Mouse (Mus musculus): ENCODE results near the gene Efcab5. TPM values are rescaled to one million over a fixed set of nuclear protein-coding genes. Genes with fewer than 3 reads are reported as not detected.

The Efcab5 gene
- polyA plus RNA-seq, 1 experiment from 2014 or later: 0.08 TPM

DNA sequence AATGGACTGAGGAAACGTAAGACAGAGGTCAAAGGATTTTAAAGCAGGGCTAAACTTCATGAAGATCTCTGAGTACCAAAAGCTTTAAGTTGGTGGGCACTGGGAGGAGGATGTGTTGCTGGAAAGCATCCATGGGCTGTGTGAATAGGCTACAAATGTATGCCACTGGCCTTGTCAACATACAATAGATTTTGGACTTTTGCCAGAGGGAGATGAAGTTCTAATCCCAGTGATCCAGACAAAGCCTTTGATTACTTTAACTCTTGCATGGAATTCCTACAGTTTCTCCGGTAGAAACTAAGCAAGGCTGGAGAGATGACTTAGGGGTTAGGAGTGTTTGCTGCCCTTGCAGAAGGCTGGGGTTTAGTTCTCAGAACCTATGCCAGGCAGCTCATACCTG lies 6.2 kb downstream of the Efcab5 start:
- WGBS (ENCODE audit: insufficient replicate concordance): 51% methylated on average over 2 of the region's 2 CpGs
- no peak overlapping the region for H3K4me2 ChIP-seq (ENCODE audit: low read depth, low read length)

DNA sequence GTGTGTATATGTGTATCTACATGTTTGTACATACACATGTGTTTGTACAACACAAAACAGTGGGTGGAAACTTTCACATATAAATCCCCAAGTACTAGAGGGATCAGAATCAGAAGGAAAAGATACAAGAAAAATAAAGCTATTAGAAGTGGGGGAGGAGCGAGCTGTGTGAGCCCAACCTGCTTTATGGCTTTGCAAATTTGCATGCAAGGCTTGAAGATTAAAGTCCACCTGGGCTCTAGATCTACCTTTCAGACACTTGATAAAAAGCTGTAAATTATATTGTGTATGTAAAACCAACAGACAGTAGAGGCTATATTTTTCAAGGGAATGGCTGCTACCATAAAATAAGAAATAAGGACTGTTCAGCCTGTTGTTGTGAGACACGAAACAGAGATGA lies 6.7 kb downstream of the Efcab5 start:
- Histone ChIP-seq H3K4me1 (ENCODE audit: control insufficient read depth, low read depth, low read length) (no peaks in the 10 kb centered on the region), H3K4me3 (ENCODE audit: low read depth, low read length) (no peak overlapping the region), H3K27me3 (ENCODE audit: control insufficient read depth, insufficient read depth, low read depth, low read length) (no peaks in the 10 kb centered on the region), H3K4me2 (ENCODE audit: low read depth, low read length) (no peak overlapping the region), H3K27ac (ENCODE audit: low read length) (no peak overlapping the region), H3K9ac (ENCODE audit: low read depth, low read length) (no peak overlapping the region), H3K9me3 (replicated peaks; ENCODE audit: control insufficient read depth, low read length) (no peaks in the 10 kb centered on the region), H3K36me3 (ENCODE audit: control insufficient read depth, insufficient read depth) (no peaks in the 10 kb centered on the region)
- ATAC-seq (ENCODE audit: low read depth): no peak
- WGBS (ENCODE audit: insufficient replicate concordance): 59% methylated on average over 2 of the region's 2 CpGs

More for the DNA sequence above, 6.2 kb downstream of the Efcab5 start:
- H3K4me1 ChIP-seq (ENCODE audit: control insufficient read depth, low read depth, low read length): no peaks in the 10 kb centered on the region
- H3K9ac ChIP-seq (ENCODE audit: low read depth, low read length): no peak overlapping the region
- H3K9me3 ChIP-seq (replicated peaks; ENCODE audit: control insufficient read depth, low read length): no peaks in the 10 kb centered on the region
- H3K36me3 ChIP-seq (ENCODE audit: control insufficient read depth, insufficient read depth): no peaks in the 10 kb centered on the region
- H3K4me3 ChIP-seq (ENCODE audit: low read depth, low read length): no peak overlapping the region
- H3K27me3 ChIP-seq (ENCODE audit: control insufficient read depth, insufficient read depth, low read depth, low read length): no peaks in the 10 kb centered on the region
- ATAC-seq (ENCODE audit: low read depth): no peak
- no peak overlapping the region for H3K27ac ChIP-seq (ENCODE audit: low read length)

DNA sequence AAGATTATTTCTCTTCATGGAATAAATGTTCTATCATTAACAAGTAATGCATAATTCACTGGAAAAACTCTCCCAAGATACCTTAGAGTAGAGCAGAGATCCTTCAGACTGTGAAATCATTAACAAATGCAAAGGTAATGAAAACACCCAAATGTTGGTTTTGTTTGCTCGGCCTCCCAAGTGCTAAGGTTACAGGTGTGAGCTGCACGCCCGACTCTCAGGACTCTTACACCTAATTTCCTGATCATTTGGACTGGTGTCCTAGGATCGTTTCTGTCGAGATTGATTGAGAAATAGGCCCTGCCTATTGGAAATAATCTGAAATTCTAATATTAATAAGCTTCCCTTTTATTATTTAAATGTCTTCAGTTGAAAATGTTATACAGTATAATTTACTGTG lies 7.2 kb downstream of the Efcab5 start:
- Histone ChIP-seq H3K4me1 (ENCODE audit: control insufficient read depth, low read depth, low read length) (no peaks in the 10 kb centered on the region), H3K36me3 (ENCODE audit: control insufficient read depth, insufficient read depth) (no peaks in the 10 kb centered on the region), H3K27ac (ENCODE audit: low read length) (no peak overlapping the region), H3K4me2 (ENCODE audit: low read depth, low read length) (no peak overlapping the region), H3K9me3 (replicated peaks; ENCODE audit: control insufficient read depth, low read length) (no peaks in the 10 kb centered on the region), H3K4me3 (ENCODE audit: low read depth, low read length) (no peak overlapping the region), H3K9ac (ENCODE audit: low read depth, low read length) (no peak overlapping the region), H3K27me3 (ENCODE audit: control insufficient read depth, insufficient read depth, low read depth, low read length) (no peaks in the 10 kb centered on the region)
- WGBS (ENCODE audit: insufficient replicate concordance): 48% methylated on average over 5 of the region's 5 CpGs
- no peak for ATAC-seq (ENCODE audit: low read depth)

DNA sequence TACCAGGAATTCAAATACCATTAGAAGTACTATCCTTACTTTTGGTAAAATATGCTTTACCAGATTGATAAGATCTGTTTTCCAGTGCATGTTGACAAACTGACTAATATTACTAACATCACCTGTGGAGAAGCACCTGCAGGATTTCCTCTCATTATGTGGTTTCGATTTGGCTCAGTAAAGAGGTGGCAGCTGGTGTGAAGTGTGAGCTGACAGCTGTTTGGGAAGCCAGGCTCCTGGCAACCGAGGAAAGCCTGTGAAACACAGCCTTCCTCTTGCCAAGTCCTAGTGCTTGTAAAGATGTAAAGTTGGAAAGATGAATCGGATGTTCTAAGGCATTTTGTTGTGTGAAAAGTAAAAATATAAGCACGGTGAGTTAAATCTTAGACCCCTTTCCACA lies 7.9 kb downstream of the Efcab5 start:
- Histone ChIP-seq H3K4me1 (ENCODE audit: control insufficient read depth, low read depth, low read length) (no peaks in the 10 kb centered on the region), H3K27me3 (ENCODE audit: control insufficient read depth, insufficient read depth, low read depth, low read length) (no peaks in the 10 kb centered on the region), H3K4me2 (ENCODE audit: low read depth, low read length) (no peak overlapping the region), H3K27ac (ENCODE audit: low read length) (no peak overlapping the region), H3K4me3 (ENCODE audit: low read depth, low read length) (no peak overlapping the region), H3K36me3 (ENCODE audit: control insufficient read depth, insufficient read depth) (no peaks in the 10 kb centered on the region), H3K9ac (ENCODE audit: low read depth, low read length) (no peak overlapping the region), H3K9me3 (replicated peaks; ENCODE audit: control insufficient read depth, low read length) (no peaks in the 10 kb centered on the region)
- 53% methylated on average over 4 of the region's 4 CpGs for WGBS (ENCODE audit: insufficient replicate concordance)
- no peak for ATAC-seq (ENCODE audit: low read depth)

GRCm38 (mm10) chr11:77179771-77180170 lies 9.0 kb downstream of the Efcab5 start:
- no peaks in the 10 kb centered on the region for H3K9me3 ChIP-seq (replicated peaks; ENCODE audit: control insufficient read depth, low read length)
- H3K4me3 ChIP-seq (ENCODE audit: low read depth, low read length): no peak overlapping the region
- no peak overlapping the region for H3K27ac ChIP-seq (ENCODE audit: low read length)
- WGBS (ENCODE audit: insufficient replicate concordance): 72% methylated on average over 3 of the region's 3 CpGs
- no peak for ATAC-seq (ENCODE audit: low read depth)
- no peak overlapping the region for H3K9ac ChIP-seq (ENCODE audit: low read depth, low read length)
- no peaks in the 10 kb centered on the region for H3K4me1 ChIP-seq (ENCODE audit: control insufficient read depth, low read depth, low read length)
- no peaks in the 10 kb centered on the region for H3K36me3 ChIP-seq (ENCODE audit: control insufficient read depth, insufficient read depth)
- H3K27me3 ChIP-seq (ENCODE audit: control insufficient read depth, insufficient read depth, low read depth, low read length): no peaks in the 10 kb centered on the region
- no peak overlapping the region for H3K4me2 ChIP-seq (ENCODE audit: low read depth, low read length)

GRCm38 (mm10) chr11:77174531-77174930 lies 14.2 kb downstream of the Efcab5 start:
- no peaks in the 10 kb centered on the region for H3K4me1 ChIP-seq (ENCODE audit: control insufficient read depth, low read depth, low read length)
- H3K4me2 ChIP-seq (ENCODE audit: low read depth, low read length): no peak overlapping the region
- WGBS (ENCODE audit: insufficient replicate concordance): 68% methylated on average over 7 of the region's 7 CpGs
- no peaks in the 10 kb centered on the region for H3K36me3 ChIP-seq (ENCODE audit: control insufficient read depth, insufficient read depth)
- no peak for ATAC-seq (ENCODE audit: low read depth)
- H3K9me3 ChIP-seq (replicated peaks; ENCODE audit: control insufficient read depth, low read length): no peaks in the 10 kb centered on the region
- no peak overlapping the region for H3K9ac ChIP-seq (ENCODE audit: low read depth, low read length)
- H3K27me3 ChIP-seq (ENCODE audit: control insufficient read depth, insufficient read depth, low read depth, low read length): no peaks in the 10 kb centered on the region
- H3K27ac ChIP-seq (ENCODE audit: low read length): no peak overlapping the region
- no peak overlapping the region for H3K4me3 ChIP-seq (ENCODE audit: low read depth, low read length)

DNA sequence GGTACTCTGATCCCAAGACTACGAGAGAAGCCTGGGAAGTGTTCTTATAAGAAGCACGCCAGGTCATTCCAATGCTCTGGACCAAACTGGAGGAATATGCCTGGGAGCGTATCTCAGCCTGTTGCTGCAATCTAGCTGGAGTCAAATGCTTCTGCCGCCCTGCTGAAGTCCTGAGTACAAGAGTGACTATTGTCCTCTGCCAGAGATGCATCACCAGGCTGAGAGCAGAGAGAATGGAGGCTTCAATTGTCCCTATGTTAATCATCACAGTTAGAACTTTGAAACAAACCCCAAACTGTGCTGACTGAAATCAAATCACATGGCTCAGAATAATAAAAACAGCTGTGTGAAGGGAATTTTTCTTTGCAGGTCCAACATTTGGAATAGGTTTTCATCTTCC lies 15.0 kb downstream of the Efcab5 start:
- no peaks in the 10 kb centered on the region for H3K36me3 ChIP-seq (ENCODE audit: control insufficient read depth, insufficient read depth)
- no peaks in the 10 kb centered on the region for H3K4me1 ChIP-seq (ENCODE audit: control insufficient read depth, low read depth, low read length)
- H3K4me3 ChIP-seq (ENCODE audit: low read depth, low read length): no peak overlapping the region
- no peak overlapping the region for H3K4me2 ChIP-seq (ENCODE audit: low read depth, low read length)
- WGBS (ENCODE audit: insufficient replicate concordance): 65% methylated on average over 4 of the region's 4 CpGs
- no peak for ATAC-seq (ENCODE audit: low read depth)
- no peaks in the 10 kb centered on the region for H3K27me3 ChIP-seq (ENCODE audit: control insufficient read depth, insufficient read depth, low read depth, low read length)
- H3K27ac ChIP-seq (ENCODE audit: low read length): no peak overlapping the region
- no peaks in the 10 kb centered on the region for H3K9me3 ChIP-seq (replicated peaks; ENCODE audit: control insufficient read depth, low read length)
- H3K9ac ChIP-seq (ENCODE audit: low read depth, low read length): no peak overlapping the region

DNA sequence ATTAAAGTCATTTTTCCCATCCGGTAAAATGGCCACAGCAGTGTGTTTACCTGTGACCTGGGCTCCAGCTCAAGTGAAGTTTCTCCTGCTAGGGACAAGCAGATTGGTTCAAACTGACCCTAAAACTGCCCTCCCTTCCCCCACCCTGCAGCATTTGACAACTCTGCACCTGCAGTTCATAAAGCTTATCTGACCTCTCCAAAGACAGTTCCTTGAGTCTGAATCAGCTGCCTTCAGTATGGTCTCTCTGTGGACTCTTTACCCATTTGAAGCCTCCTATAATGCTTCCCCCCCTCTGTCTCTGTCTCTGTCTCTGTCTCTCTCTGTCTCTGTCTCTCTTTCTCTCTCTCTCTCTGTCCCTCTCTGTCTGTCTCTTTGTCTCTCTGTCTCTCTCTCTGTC lies 28.0 kb downstream of the Efcab5 start:
- ATAC-seq (ENCODE audit: low read depth): no peak
- no peak overlapping the region for H3K4me2 ChIP-seq (ENCODE audit: low read depth, low read length)
- H3K4me3 ChIP-seq (ENCODE audit: low read depth, low read length): no peak overlapping the region
- H3K9me3 ChIP-seq (replicated peaks; ENCODE audit: control insufficient read depth, low read length): no peaks in the 10 kb centered on the region
- no peak overlapping the region for H3K27ac ChIP-seq (ENCODE audit: low read length)
- 57% methylated on average over 1 of the region's 1 CpGs for WGBS (ENCODE audit: insufficient replicate concordance)
- no peaks in the 10 kb centered on the region for H3K36me3 ChIP-seq (ENCODE audit: control insufficient read depth, insufficient read depth)
- no peaks in the 10 kb centered on the region for H3K4me1 ChIP-seq (ENCODE audit: control insufficient read depth, low read depth, low read length)
- no peaks in the 10 kb centered on the region for H3K27me3 ChIP-seq (ENCODE audit: control insufficient read depth, insufficient read depth, low read depth, low read length)
- no peak overlapping the region for H3K9ac ChIP-seq (ENCODE audit: low read depth, low read length)

- Histone ChIP-seq H3K27ac (ENCODE audit: low read length) (no peak overlapping the region), H3K27me3 (ENCODE audit: control insufficient read depth, insufficient read depth, low read depth, low read length) (no peaks in the 10 kb centered on the region), H3K4me1 (ENCODE audit: control insufficient read depth, low read depth, low read length) (no peaks in the 10 kb centered on the region), H3K9me3 (replicated peaks; ENCODE audit: control insufficient read depth, low read length) (no peaks in the 10 kb centered on the region), H3K9ac (ENCODE audit: low read depth, low read length) (no peak overlapping the region), H3K4me2 (ENCODE audit: low read depth, low read length) (no peak overlapping the region), H3K4me3 (ENCODE audit: low read depth, low read length) (no peak overlapping the region), H3K36me3 (ENCODE audit: control insufficient read depth, insufficient read depth) (no peaks in the 10 kb centered on the region)
- 39% methylated on average over 9 of the region's 9 CpGs for WGBS (ENCODE audit: insufficient replicate concordance)
- ATAC-seq (ENCODE audit: low read depth): no peak
Measured at GRCm38 (mm10) chr11:77160341-77160740, 28.4 kb downstream of the Efcab5 start.

- Histone ChIP-seq H3K9ac (ENCODE audit: low read depth, low read length) (no peak overlapping the region), H3K4me1 (ENCODE audit: control insufficient read depth, low read depth, low read length) (no peaks in the 10 kb centered on the region), H3K27me3 (ENCODE audit: control insufficient read depth, insufficient read depth, low read depth, low read length) (no peaks in the 10 kb centered on the region), H3K4me3 (ENCODE audit: low read depth, low read length) (no peak overlapping the region), H3K4me2 (ENCODE audit: low read depth, low read length) (no peak overlapping the region), H3K9me3 (replicated peaks; ENCODE audit: control insufficient read depth, low read length) (no peaks in the 10 kb centered on the region), H3K36me3 (ENCODE audit: control insufficient read depth, insufficient read depth) (no peaks in the 10 kb centered on the region), H3K27ac (ENCODE audit: low read length) (no peak overlapping the region)
- ATAC-seq (ENCODE audit: low read depth): no peak
- WGBS (ENCODE audit: insufficient replicate concordance): 59% methylated on average over 5 of the region's 5 CpGs
Measured at GRCm38 (mm10) chr11:77154214-77154613, 34.6 kb downstream of the Efcab5 start.

Data from liver, embryonic 16.5 days (tissue).